ENCODE assay signal across 8 mouse cellular contexts in genomic region chr2:166377329-166377728, GRCm38 (mm10).
DNase-seq lines count a peak whose midpoint lies in the region; ATAC-seq lines count a peak whose summit lies in the region.
"Had no signal": no experiment of that assay in that cellular context is flagged by ENCODE, and none has a peak within 500 bp of the region (broad histone marks: within the 10 kb centered on the region; RNA-seq: fewer than 3 reads in every experiment).

No protein-coding gene starts in this region.

- no peaks in the 10 kb centered on the region for H3K9me3 ChIP-seq in forebrain, embryonic 12.5 days
- no peaks in the 10 kb centered on the region for H3K9me3 ChIP-seq in limb, embryonic 12.5 days

- H3K9ac ChIP-seq in forebrain, embryonic 12.5 days, result no peak overlapping the region; the same call in 1 of the 2 replicates
- H3K9ac ChIP-seq in limb, embryonic 12.5 days (replicated peaks), result no peak overlapping the region
- H3K9ac ChIP-seq: liver, embryonic 14.5 days had no signal

- intact Hi-C loops in left cerebral cortex, postnatal 4 days (cut with DNase I), result no loop called here

- peaks cover 21% of the 10 kb centered on the region for H3K27me3 ChIP-seq in forebrain, embryonic 12.5 days
- H3K27me3 ChIP-seq in limb, embryonic 12.5 days, result no peaks in the 10 kb centered on the region

- peak; percentile 90 for DNase-seq in left cerebral cortex, postnatal 4 days
- no peak for DNase-seq in left cerebral cortex, adult 11 months (ENCODE audit: low spot score)
- peak; percentile 77 for DNase-seq in retina, postnatal 7 days (ENCODE audit: low read depth, low spot score)
- no peak for DNase-seq in testis, postnatal 14 days (ENCODE audit: low spot score)
- DNase-seq in frontal cortex, adult 2 months (ENCODE audit: extremely low spot score in 1 of 2, low spot score in 1 of 2), result no peak

- ATAC-seq in forebrain, embryonic 12.5 days (ENCODE audit: low FRiP score), result peak; percentile 67; the same call in 1 of the 2 replicates
- peak; percentile 64; the same call in 1 of the 2 replicates for ATAC-seq in limb, embryonic 12.5 days (ENCODE audit: insufficient number of reproducible peaks, insufficient read depth, low FRiP score, low TSS enrichment, low read depth)

- peak overlapping the region; percentile 61 for H3K27ac ChIP-seq in forebrain, embryonic 12.5 days
- H3K27ac ChIP-seq in limb, embryonic 12.5 days, result peak overlapping the region; percentile 79
- H3K27ac ChIP-seq: liver, embryonic 14.5 days had no signal

- no peak overlapping the region for H3K4me2 ChIP-seq in forebrain, embryonic 12.5 days
- peak overlapping the region; percentile 9; the same call in 1 of the 2 replicates for H3K4me2 ChIP-seq in limb, embryonic 12.5 days

- peaks cover 12% of the 10 kb centered on the region for H3K4me1 ChIP-seq in forebrain, embryonic 12.5 days
- H3K4me1 ChIP-seq in limb, embryonic 12.5 days (replicated peaks), result peaks cover 44% of the 10 kb centered on the region

- H3K36me3 ChIP-seq in forebrain, embryonic 12.5 days (replicated peaks), result no peaks in the 10 kb centered on the region
- H3K36me3 ChIP-seq in limb, embryonic 12.5 days, result no peaks in the 10 kb centered on the region

- 28% methylated on average over 3 of the region's 3 CpGs for WGBS in forebrain, embryonic 12.5 days
- 6% methylated on average over 3 of the region's 3 CpGs for WGBS in limb, embryonic 12.5 days

- no peak overlapping the region for H3K4me3 ChIP-seq in forebrain, embryonic 12.5 days (replicated peaks)
- H3K4me3 ChIP-seq in limb, embryonic 12.5 days (replicated peaks), result no peak overlapping the region

Comparison
In these comparisons a context has a peak if more than half of its experiments do, and no peak if none do; other contexts are left out.
1. DNase-seq: peak in left cerebral cortex, postnatal 4 days (single experiment) and retina, postnatal 7 days (single experiment); none in left cerebral cortex, adult 11 months (single experiment), testis, postnatal 14 days (single experiment) and frontal cortex, adult 2 months (0 of 2).